Mouse (Mus musculus) intestine, embryonic 14.5 days (tissue): ENCODE results near the gene Iqcd. TPM values are rescaled to one million over a fixed set of nuclear protein-coding genes. Genes with fewer than 3 reads are reported as not detected.
A peak's percentile ranks its signal among the peaks of the same experiment; 100 is the strongest.

ENCODE experiments used
- ATAC-seq: fragments of 200-750 bp; cut with Nextera tagmentation; replicated peaks from 2 replicates; pipeline ENCODE4 v1.8.0; 2017; ENCODE audit warnings: low read depth, moderate number of reproducible peaks, moderate TSS enrichment, moderate library complexity; ENCODE audit not compliant: low FRiP score, low TSS enrichment
- DNase-seq: peaks from one replicate; pipeline ENCODE4 v3.0.0-alpha.2; 2018; ENCODE audit warnings: low spot score
- H3K27ac ChIP-seq: fragments of 300-500 bp; sonication (generic); 2 replicates; pipeline ENCODE4 v1.5.1; 2014; ENCODE audit warnings: low read depth, mild to moderate bottlenecking, control low read depth
- H3K27me3 ChIP-seq: fragments of 300-500 bp; sonication (generic); replicated peaks from 2 replicates; pipeline ENCODE4 v1.6.1; 2014; ENCODE audit warnings: low read length, control low read depth; ENCODE audit not compliant: control insufficient read depth, insufficient read depth
- H3K36me3 ChIP-seq: fragments of 300-500 bp; sonication (generic); 2 replicates; pipeline ENCODE4 v1.6.1; 2014; ENCODE audit warnings: low read length, control low read depth; ENCODE audit not compliant: control insufficient read depth, insufficient read depth
- H3K4me1 ChIP-seq: fragments of 300-500 bp; sonication (generic); replicated peaks from 2 replicates; pipeline ENCODE4 v1.6.1; 2014; ENCODE audit warnings: low read length, control low read depth, mixed read lengths; ENCODE audit not compliant: control insufficient read depth, insufficient read depth
- H3K4me2 ChIP-seq: fragments of 300-500 bp; sonication (generic); 2 replicates; pipeline ENCODE4 v1.6.1; 2014; ENCODE audit warnings: low read length
- H3K4me3 ChIP-seq: fragments of 300-500 bp; sonication (generic); 2 replicates; pipeline ENCODE4 v1.5.1; 2014; ENCODE audit warnings: low read depth, low read length, control low read depth, mixed read lengths
- H3K9ac ChIP-seq: fragments of 300-500 bp; sonication (generic); 2 replicates; pipeline ENCODE4 v1.6.1; 2014; ENCODE audit warnings: mild to moderate bottlenecking, low read length
- H3K9me3 ChIP-seq: fragments of 300-500 bp; sonication (generic); 2 replicates; pipeline ENCODE4 v1.6.1; 2016; ENCODE audit warnings: low read length, control low read depth; ENCODE audit not compliant: control insufficient read depth
- WGBS: fragments of 180-500 bp; shearing (Covaris S2); extraction: QIAGEN DNeasy Blood & Tissue Kit; methylation state at CpG from one replicate; pipeline ENCODE4 v1.1.7; 2014; 5-methylcytosine and 5-hydroxymethylcytosine counted together
- polyA plus RNA-seq: library from polyadenylated mRNA; unstranded; fragments of >200 nt; fragmentation: Nextera tagmentation; extraction: Ambion mirVana; gene quantifications from 2 replicates; pipeline ENCODE4 v1.2.1, GENCODE M21; 2014

Iqcd gene
- polyA plus RNA-seq, 1 experiment from 2014 or later = 0.24 TPM

DNA sequence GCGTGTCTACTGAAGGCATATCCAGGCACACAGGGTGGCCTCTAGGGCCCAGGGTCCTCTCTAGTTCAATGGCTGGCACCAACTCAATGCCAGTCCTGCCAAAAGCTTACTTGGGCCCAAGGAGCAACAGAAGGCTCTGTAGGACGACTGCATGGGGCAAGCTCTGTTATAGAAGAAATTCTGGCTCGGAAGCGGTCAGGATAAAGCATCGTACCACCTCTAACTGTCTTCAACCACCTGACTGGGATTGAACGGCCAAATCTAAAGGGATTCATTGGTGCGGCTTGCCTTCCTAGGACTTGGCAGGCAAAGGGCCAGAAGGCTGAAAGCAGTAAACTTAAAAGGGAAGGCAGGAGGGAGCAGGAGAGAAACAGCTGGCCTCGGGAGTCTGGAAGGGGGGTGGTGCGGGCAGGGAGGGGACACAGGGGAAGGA is 20.5 kb upstream of the Iqcd start:
- DNase-seq (no peak), ATAC-seq (no peak)
- H3K4me1 ChIP-seq = peaks cover 80% of the 10 kb centered on the region
- H3K36me3 ChIP-seq = peaks cover 4% of the 10 kb centered on the region; the same call in 1 of the 2 replicates
- H3K9ac ChIP-seq = no peak overlapping the region
- H3K27ac ChIP-seq = peak overlapping the region; percentile 62; the same call in 1 of the 2 replicates
- 47% methylated on average over 9 of the region's 9 CpGs for WGBS
- H3K27me3 ChIP-seq = no peaks in the 10 kb centered on the region
- H3K4me3 ChIP-seq = no peak overlapping the region
- H3K4me2 ChIP-seq = 0 out of 2 replicates have a peak overlapping the region, but pooled peaks have one; percentile 5
- no peaks in the 10 kb centered on the region for H3K9me3 ChIP-seq

DNA sequence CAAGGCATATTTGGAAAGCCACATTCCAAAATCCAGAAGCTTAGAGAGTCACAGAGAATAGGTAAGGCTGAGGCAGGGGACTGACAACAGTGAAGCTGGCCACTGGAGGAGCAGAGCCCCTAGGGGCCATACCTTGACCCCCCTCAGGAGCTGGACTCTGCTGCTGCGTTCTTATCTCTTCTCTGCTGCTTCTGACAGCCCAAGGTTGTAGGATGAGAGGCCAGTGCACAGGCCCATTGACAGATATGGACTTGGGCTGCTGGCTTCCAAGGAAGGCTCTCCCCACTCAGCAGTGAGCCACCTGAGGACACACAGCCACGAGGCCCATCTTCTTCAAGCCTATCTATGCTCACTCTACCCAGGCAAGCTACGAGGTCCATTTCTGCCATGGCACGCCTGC is 19.9 kb upstream of the Iqcd start:
- no peak overlapping the region for H3K4me3 ChIP-seq
- peaks cover 76% of the 10 kb centered on the region for H3K4me1 ChIP-seq
- no peaks in the 10 kb centered on the region for H3K27me3 ChIP-seq
- H3K4me2 ChIP-seq = no peak overlapping the region
- WGBS = 65% methylated on average over 4 of the region's 4 CpGs
- H3K27ac ChIP-seq = 0 out of 2 replicates have a peak overlapping the region, but pooled peaks have one; percentile 62
- H3K9me3 ChIP-seq = no peaks in the 10 kb centered on the region
- peaks cover 4% of the 10 kb centered on the region; the same call in 1 of the 2 replicates for H3K36me3 ChIP-seq
- DNase-seq (no peak), ATAC-seq (no peak)
- no peak overlapping the region for H3K9ac ChIP-seq

DNA sequence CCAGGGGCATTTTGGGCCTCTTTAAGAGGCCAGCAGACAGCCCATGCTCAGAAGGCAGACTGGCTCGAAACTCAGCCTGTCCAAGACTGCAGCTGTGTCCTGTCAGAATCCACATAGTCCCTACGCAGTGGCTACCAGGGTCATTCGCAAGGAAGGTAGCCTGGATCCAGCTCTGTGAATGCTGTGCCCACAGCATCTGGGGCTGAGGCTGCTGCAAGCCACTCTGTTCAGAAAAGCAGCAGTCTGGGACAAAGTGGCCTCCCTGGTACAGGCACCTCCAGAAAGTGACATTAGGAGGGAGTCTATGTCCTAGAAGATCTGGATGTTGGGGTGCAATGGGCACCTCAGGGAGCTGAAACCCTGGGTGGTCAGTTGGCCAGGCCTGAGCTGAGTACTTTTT is 19.0 kb upstream of the Iqcd start:
- no peaks in the 10 kb centered on the region for H3K9me3 ChIP-seq
- H3K4me3 ChIP-seq = no peak overlapping the region
- WGBS = 59% methylated on average over 3 of the region's 3 CpGs
- no peak overlapping the region for H3K4me2 ChIP-seq
- H3K27me3 ChIP-seq = no peaks in the 10 kb centered on the region
- ATAC-seq (no peak), DNase-seq (no peak)
- no peak overlapping the region for H3K27ac ChIP-seq
- peaks cover 4% of the 10 kb centered on the region; the same call in 1 of the 2 replicates for H3K36me3 ChIP-seq
- H3K4me1 ChIP-seq = peaks cover 70% of the 10 kb centered on the region
- H3K9ac ChIP-seq = no peak overlapping the region

DNA sequence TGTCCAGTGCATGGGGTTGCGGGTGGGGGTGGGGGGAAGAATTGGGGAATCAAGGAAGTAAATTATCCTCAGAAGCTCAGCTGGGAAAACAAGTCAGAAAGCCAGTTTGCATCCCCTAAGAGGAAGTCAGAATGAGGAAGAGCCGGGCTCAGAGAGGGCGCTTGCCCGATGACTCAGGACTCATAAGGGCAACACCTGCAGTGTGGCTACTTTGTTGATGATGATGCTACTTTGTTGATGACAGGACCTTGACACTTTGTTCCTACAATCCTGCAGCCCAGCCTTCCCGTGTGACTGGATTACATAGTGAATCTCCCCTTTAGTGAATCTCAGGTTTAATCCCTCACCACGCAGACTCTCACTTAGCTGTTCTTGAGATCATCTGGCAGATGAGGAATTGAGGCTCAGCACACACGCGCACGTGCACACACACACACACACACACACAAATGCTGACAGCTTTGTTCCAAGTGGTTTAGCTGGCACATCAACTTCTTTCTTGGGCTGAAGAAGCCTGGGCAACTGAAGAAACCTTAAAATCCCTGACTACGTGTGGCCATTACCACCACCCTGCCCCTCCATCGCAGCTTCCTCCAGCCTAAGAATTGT is 18.4 kb upstream of the Iqcd start:
- Histone ChIP-seq H3K4me1 (peaks cover 64% of the 10 kb centered on the region), H3K9me3 (no peaks in the 10 kb centered on the region), H3K36me3 (peaks cover 4% of the 10 kb centered on the region; the same call in 1 of the 2 replicates), H3K4me2 (no peak overlapping the region), H3K4me3 (no peak overlapping the region), H3K27me3 (no peaks in the 10 kb centered on the region), H3K9ac (no peak overlapping the region), H3K27ac (no peak overlapping the region; the same call in 1 of the 2 replicates)
- ATAC-seq (no peak), DNase-seq (no peak)
- WGBS = 75% methylated on average over 11 of the region's 11 CpGs

DNA sequence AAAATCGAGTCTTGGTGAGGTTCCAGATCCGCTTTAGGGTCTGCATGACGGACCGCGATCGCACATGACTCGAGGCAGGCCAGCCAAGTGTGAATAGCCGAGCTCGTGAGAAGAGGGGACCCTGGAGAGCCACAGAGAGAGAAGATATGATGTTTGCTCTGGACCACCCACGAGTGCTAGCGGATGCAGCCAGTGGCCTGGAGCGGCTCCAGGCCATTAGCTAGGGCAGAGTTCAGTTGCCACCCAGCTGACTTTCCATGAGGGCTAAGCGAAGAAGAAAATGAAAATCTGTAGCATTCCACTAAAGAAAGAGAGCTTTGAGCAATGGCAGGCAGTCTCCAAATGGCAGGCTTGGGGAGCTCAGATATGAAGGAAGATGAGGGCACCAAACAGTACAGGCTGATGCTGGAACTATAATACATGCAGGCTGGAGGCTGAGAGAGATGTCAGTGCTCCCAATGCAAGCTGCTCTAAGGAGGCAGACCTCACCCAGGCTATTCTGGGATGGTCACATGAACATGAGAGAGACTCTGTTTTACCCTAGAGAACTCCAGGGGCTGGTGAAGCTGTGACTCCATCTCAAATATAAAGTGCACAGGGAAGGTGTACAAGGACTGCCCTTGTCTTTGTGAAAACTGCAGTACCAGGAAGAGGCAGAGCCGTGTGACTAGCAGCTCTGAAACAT is 17.6 kb upstream of the Iqcd start:
- 38% methylated on average over 14 of the region's 14 CpGs for WGBS
- Histone ChIP-seq H3K27ac (peak overlapping the region; percentile 0; the same call in 1 of the 2 replicates), H3K4me2 (no peak overlapping the region), H3K4me1 (peaks cover 56% of the 10 kb centered on the region), H3K9me3 (no peaks in the 10 kb centered on the region), H3K27me3 (no peaks in the 10 kb centered on the region), H3K4me3 (no peak overlapping the region), H3K9ac (no peak overlapping the region), H3K36me3 (peaks cover 4% of the 10 kb centered on the region; the same call in 1 of the 2 replicates)
- ATAC-seq (no peak), DNase-seq (no peak)

DNA sequence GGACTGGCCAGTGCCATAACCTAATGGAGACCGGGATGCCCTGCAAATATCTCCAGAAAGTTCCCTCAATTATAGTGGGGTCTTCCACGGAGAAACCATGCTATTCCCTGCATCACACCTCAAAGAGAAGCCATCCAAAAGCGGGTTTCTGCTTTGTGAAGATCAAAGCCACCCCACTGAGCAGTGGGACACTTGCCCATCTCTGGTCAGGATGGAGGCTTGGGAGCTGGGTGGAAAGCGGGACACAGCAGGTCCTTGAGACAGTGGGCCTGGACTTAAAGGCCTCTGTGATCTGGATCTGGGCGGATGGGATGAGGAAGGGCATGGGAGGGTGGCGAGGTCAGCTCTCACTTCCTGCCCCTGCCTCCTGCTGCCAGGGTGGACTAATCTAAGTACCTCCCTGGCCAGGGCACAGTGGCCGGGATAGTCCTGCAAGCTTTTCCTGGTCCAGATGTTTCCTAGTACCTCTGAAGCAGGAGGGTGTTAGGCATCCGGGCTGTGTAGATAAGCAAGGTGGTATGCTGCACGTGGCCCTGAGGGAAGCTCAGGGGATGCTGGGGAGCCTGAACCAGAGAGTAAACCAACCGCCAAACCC is 14.2 kb upstream of the Iqcd start:
- Histone ChIP-seq H3K4me2 (no peak overlapping the region), H3K9ac (no peak overlapping the region), H3K4me1 (peaks cover 51% of the 10 kb centered on the region), H3K4me3 (no peak overlapping the region), H3K36me3 (peaks cover 4% of the 10 kb centered on the region; the same call in 1 of the 2 replicates), H3K27me3 (no peaks in the 10 kb centered on the region), H3K27ac (no peak overlapping the region), H3K9me3 (no peaks in the 10 kb centered on the region)
- ATAC-seq (no peak), DNase-seq (no peak)
- 66% methylated on average over 10 of the region's 10 CpGs for WGBS

DNA sequence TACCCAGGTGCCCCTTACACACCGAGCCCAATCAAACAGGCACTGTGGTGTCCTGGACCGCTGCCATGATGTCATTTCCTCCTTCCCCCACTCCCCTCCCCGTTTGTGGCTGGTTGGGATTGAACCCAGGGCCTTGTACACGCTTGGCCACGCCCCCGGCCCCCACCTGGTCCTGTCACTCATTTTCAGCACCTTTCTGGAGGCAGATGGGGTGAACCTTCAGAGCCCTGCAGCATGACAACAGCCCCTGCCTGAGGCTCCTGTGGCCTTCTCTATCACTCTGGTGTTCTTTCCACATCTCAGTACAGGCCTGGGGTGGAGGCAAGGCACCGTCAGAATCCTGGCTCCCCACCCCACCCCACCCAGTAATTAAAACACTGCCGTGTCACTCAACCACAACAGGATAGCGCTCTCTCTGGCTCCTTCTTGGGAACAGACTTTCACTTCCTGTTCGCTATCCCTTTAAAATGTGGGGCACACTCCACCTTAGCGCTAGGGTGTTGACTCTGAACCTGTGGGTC is 12.0 kb upstream of the Iqcd start:
- Histone ChIP-seq H3K4me3 (no peak overlapping the region), H3K4me1 (peaks cover 39% of the 10 kb centered on the region), H3K4me2 (no peak overlapping the region), H3K9me3 (no peaks in the 10 kb centered on the region), H3K36me3 (peaks cover 15% of the 10 kb centered on the region), H3K27me3 (no peaks in the 10 kb centered on the region), H3K9ac (no peak overlapping the region), H3K27ac (no peak overlapping the region)
- 69% methylated on average over 11 of the region's 11 CpGs for WGBS
- ATAC-seq (no peak; the same call in 1 of the 2 replicates), DNase-seq (no peak)

DNA sequence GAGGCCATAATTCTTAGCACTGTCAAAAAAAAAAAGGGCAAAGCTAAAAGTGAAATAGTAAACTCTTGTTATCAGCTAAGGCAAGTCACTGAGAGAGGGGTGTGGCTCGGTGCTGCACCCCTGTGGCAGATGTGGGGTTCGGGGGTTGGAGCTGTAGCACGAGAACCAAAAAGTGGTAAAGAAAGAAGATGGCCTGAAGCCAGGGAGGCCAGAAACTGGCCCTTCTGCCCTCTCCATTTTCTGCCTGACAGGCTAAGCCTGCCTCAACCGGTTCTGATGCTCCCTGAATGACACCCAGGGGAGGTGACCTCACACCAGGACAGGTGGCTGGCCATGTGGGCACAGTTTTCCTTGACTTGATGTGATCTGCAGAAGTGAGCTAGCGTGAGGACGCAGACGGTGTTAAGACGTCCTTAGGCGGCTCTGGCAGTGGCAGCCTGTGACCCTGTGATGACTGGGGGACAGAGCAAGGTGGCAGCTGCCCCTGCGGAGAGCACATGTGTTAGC is 10.8 kb upstream of the Iqcd start:
- no peak for DNase-seq
- Histone ChIP-seq H3K27me3 (no peaks in the 10 kb centered on the region), H3K9ac (no peak overlapping the region), H3K4me1 (peaks cover 35% of the 10 kb centered on the region), H3K9me3 (no peaks in the 10 kb centered on the region), H3K4me2 (no peak overlapping the region), H3K27ac (peak overlapping the region; percentile 84), H3K36me3 (peaks cover 18% of the 10 kb centered on the region), H3K4me3 (no peak overlapping the region)
- no peak for ATAC-seq
- 61% methylated on average over 10 of the region's 10 CpGs for WGBS
